Mouse (Mus musculus) mammary gland, adult 2 months (tissue): Measurements from ENCODE around the gene Gm8897. TPM values are rescaled to one million over a fixed set of nuclear protein-coding genes. Genes with fewer than 3 reads are reported as not detected.

ENCODE experiments used
- polyA plus RNA-seq: library from polyadenylated mRNA; depleted of rRNA; stranded (reverse); fragments of >200 nt; gene quantifications from 2 replicates; pipeline ENCODE4 v1.2.3, GENCODE M21; 2012; ENCODE audit warnings: low replicate concordance; rRNA removed

Gene Gm8897
- polyA plus RNA-seq, result not detected in 2 replicates

DNA sequence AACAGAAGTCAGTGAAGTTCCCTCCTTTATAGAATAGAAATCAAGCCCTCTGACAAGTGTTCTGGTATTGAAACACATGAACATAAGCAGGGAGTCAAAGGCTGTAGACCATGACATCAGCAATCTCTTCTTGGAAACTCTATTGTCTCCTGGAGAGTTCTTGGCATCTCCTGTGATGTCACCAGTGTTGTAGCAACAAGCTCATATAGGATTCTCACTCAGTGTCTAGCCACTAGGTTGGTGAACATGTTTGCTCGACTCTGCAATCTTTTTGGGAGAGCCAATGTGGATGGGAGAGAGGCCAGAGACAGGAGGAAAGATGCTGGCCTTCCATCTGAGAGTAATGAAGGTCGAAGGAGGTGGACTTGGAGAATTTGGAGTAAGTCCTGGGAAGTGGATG lies at the start of gene Gm8897:
TSS of gene Gm8897 (plus strand) at position 301 of the 400 bp plus-strand sequence.

Other genes starting within 250 kb of the Gm8897 start
- not detected in 2 replicates for gene Gm5861, start 233.3 kb upstream of the Gm8897 start, polyA plus RNA-seq
- not detected in 2 replicates for gene Gm8890, start 160.4 kb upstream of the Gm8897 start, polyA plus RNA-seq
- not detected in 2 replicates for gene Speer1, start 74.9 kb upstream of the Gm8897 start, polyA plus RNA-seq
- not detected in 2 replicates for gene Gm8906, start 86.3 kb downstream of the Gm8897 start, polyA plus RNA-seq
- gene Gm6460, start 178.5 kb downstream of the Gm8897 start, polyA plus RNA-seq, result not detected in 2 replicates